Mouse (Mus musculus) embryo, embryonic 10 days (tissue): Measurements from ENCODE around the gene Bcl2l2.

Experiments
- DNase-seq: peaks from one replicate; pipeline ENCODE4 v3.0.0-alpha.2; 2015; ENCODE audit warnings: low spot score

Gene Bcl2l2

GRCm38 (mm10) chr14:54893651-54894181 is 10.5 kb downstream of the Bcl2l2 start:
- peak; percentile 99 for DNase-seq

- peak; percentile 62 for DNase-seq
These were observed 11.3 kb downstream of the Bcl2l2 start for GRCm38 (mm10) chr14:54894296-54895151.

- no peak for DNase-seq
These were observed 14.3 kb downstream of the Bcl2l2 start for GRCm38 (mm10) chr14:54897445-54897844.

GRCm38 (mm10) chr14:54900383-54900782 is 17.2 kb downstream of the Bcl2l2 start:
- peak; percentile 91 for DNase-seq

DNA sequence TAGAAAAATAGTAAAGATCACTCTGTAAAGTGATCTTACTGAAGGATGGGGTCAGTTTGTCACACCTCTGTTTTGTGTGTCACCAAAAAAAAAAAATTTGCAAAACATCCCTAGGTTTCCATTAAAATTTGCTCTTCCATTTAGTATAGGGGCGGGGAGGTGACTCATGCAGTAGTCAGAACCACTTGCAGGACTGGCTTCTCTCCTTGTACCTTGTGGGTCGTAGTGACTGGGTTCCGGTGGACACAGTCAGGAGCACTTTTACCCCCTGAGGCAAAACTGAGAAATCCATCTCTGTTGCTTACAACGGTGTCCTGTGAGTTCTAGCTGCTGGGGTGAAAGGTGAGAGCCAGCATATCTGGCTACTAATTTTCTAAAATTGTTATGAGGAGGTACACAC is 20.5 kb downstream of the Bcl2l2 start:
- no peak for DNase-seq

DNA sequence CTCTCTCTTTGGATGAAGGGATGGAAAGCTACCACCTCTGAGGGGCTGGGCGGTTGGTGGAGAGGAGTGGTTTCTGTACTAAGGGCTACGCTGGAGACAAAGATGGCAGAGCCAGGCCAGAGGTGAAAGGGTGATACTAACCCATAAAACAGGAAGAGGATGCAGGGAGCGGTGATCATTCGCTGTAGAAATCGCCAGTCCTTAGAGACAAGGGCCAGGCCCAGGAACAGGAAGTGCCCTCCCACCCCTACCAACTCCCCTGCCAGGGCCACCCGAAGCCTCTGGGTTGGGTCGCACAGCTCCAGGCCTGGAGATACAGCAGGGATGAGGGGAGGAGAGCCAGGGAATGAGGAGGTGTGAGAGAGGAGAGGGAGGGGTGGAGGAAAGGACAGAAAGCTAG is 25.5 kb downstream of the Bcl2l2 start:
- DNase-seq: no peak

- peak; percentile 44 for DNase-seq
These were observed 29.1 kb downstream of the Bcl2l2 start for GRCm38 (mm10) chr14:54912109-54912850.

- peak; percentile 89 for DNase-seq
These were observed 29.7 kb downstream of the Bcl2l2 start, which contains the start of gene Slc22a17 for GRCm38 (mm10) chr14:54912886-54913285. TSS of gene Slc22a17 (minus strand) at chr14:54913132.

DNA sequence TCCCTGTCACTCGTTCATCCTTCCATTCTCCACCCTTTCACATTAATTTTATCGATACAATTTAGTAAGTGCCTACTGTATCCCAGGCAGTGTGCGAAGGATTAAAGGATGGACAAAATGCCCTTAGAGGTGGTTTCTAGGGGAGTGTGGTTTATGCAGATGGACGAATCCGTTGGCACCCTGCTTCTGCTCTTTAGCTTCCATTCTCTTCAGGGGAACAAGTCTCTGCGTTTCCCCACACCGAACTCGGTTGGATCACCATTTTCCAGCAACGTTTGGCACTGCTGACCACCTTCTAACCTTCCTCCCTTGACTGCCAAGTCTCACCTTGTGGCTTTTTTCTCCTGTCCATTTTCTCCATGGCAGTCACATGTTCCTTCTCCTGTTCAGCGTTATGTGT is 30.2 kb downstream of the Bcl2l2 start:
- peak; percentile 20 for DNase-seq

DNA sequence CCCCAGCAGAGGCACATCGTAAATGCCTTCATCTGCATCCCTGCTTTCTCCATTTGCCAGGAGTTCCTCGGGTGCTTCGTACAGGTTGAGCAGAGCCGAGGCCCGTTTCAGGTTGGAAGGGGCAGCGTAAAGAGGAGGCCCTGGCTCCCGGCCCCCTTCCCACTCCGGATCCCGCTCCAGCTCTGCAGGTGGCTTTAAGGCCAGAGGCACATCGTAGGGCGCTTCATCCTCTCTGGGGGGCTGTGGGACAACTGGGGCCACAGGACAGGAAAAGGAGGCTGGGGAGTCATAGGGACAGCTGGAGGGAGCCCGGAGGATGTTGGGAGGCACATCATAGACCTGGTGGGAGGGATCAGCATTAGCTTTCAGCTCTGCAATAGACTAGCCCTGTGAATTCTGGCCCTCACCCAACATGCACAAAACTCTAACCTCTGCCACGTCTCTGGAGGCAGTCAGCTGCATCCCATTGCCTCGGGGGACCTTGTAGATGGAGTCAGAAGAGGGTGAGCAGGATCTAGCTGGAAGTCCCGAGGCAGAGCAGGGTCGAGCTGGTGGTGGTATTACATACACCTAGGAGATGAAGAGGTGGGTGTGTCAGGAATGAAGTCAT is 37.0 kb downstream of the Bcl2l2 start:
- DNase-seq: no peak

DNA sequence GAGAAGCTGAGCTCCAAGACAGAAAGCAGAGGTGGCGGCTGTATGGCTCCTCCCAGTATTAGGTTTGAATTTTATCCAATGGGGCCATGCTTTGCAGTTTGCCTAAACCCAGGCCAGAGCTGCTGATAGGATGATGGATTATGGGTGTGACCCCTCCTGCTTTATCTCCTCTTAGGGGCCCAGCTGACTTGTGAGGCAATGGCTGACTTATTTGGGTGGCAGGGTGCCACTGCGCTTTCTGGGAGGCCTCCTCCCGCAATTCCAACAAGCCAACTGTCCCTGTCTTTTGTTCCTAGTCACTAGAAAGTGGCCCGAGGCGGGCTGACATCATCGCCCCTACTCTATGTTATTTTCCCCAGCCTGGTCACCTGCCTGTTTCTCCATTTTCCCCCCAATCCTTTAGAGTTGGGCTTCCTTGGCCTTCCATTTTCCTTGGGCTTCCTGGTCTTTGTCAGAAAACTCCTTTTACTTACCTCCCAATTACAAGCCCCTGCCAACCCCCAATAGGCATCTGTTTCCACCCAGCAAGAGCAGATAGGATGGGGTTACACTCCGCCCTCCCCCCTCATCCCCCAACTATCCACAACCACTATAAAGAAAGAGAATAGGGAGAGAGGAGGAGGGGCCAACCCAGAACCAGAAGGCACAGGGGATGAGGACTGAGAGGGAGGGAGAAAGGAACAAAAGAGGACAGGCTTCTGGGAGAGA is 41.6 kb downstream of the Bcl2l2 start:
- DNase-seq: peak; percentile 85

GRCm38 (mm10) chr14:54925349-54926342 is 42.5 kb downstream of the Bcl2l2 start, which contains the start of gene Efs:
TSS of gene Efs (minus strand) at chr14:54926126.
- DNase-seq: peak; percentile 75

DNA sequence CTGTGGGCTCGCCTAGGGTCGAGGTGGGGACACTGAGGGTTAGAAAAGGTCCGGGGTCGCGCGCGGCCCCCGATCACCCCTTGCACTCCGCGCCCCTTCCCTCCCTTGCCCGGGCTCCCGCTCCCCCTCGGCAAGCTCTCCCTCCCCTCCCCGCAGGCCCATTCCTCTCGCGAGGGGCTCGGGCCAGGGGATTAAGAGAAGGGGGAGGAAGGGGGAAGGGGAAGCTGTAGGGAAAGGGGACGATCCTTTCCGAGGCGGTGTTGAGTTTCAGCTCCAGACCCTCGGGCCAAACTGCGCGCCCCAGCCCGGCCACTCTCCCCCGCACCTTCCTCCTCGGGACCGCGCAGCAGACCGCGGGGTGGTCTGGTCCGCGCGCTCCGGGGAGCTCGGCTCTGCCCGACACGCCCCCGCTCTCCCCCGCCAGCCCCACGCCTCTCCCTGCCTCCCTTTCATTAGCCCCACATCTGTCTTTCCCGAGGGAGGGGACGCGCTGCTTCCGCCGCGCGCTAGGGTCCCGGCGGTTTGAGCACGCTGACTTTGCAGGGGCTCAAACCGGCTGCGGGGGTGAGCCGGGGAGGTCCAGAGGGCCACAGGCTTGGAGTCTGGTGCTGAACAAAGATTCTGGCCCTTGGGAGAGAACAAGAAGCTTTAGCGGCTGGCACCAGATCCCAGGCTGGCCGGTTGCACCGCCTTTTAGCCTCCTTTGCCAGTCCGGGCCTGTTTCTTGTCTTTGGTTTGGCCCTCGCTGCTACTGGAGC is 43.4 kb downstream of the Bcl2l2 start:
- DNase-seq: peak; percentile 89

- peak; percentile 20 for DNase-seq
These were observed 44.1 kb downstream of the Bcl2l2 start for GRCm38 (mm10) chr14:54927296-54927695.

- no peak for DNase-seq
These were observed 46.6 kb downstream of the Bcl2l2 start for GRCm38 (mm10) chr14:54929801-54930200.

GRCm38 (mm10) chr14:54930431-54930830 is 47.3 kb downstream of the Bcl2l2 start:
- DNase-seq: no peak

- no peak for DNase-seq
These were observed 49.5 kb downstream of the Bcl2l2 start, which contains the start of gene Il25 for GRCm38 (mm10) chr14:54932645-54933150. TSS of gene Il25 (plus strand) at chr14:54932695.

DNA sequence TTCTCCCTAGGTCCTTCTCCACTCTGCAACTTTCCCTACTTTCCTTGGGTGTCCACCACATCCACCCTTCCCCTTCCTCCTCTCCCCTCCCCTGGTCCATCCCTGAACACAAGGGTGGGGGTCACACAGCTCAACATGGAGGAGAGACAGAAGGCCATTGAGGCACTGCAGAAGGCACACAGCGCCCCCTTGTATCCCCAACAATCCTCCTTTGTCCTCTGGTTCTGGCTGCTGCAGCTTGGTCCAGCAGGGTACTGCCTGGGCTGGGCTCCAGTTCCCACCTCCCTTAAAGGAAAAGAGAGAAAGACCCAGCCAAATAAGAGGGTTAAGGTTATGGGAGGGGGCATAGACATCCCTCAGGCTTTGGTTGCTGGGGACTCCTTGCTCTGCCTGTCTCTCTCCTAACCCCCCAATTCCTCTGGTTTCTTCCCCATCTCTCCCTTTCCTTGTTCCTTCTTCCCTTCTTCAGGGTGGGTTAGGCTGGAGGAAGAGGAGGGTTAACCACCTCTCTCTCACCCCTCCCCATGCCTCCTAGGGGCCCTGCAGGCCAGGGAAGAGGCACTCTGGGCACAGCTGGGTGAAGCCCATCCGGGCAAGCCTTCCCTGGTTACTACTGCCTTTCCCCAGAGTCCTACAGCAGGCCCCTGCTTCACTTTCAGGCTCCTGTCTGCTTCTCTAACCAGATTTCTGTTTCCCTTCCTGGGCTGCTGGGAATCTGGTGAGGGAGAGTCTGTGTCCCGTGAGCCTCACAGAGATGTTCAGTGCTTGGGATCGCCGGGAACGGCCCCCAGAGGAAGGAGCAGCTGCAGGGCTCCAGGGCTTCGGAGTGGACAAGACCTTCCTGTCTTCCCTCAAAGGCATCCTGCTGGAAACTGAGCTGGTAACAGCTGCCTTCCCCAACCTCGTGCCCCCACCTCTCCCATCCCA is 53.0 kb downstream of the Bcl2l2 start, which contains the start of gene Cmtm5:
Gene Cmtm5 (plus strand): TSS at position 358 of the 927 bp plus-strand sequence.
- peak; percentile 28 for DNase-seq
